In the genomic region with DNA sequence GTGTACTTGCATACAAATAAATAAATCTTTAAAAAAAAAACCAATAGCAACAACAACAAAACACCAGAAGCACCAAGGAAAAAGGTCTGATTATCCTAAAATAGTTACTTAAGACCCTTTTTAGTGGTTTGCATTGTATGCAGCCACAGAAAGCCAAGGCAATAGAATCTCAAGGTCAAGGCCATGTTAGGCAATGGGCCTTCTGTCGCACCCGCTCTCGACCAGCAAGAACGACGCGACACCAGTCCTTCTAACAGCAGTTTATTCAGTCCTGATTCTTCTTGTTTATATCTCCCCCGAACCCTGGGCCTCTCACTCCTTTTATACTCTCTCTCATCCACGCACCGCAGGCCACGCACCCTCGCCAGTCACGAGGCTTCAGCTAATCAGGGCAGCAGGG, we compare ENCODE assay signal across 5 mouse cellular contexts. TPM values are rescaled to one million over a fixed set of nuclear protein-coding genes. Genes with fewer than 3 reads are reported as not detected.
DNase-seq lines count a peak whose midpoint lies in the region; ATAC-seq lines count a peak whose summit lies in the region.
"Not testable (repeated sequence)": the region's sequence is repeated elsewhere in the genome, so short reads cannot be mapped to it uniquely, and the experiment has no call there.

No protein-coding gene starts in this region.

- not testable (repeated sequence) for H3K9me3 ChIP-seq in midbrain, embryonic 11.5 days (ENCODE audit: control insufficient read depth, low read length)

- H3K36me3 ChIP-seq in midbrain, embryonic 11.5 days (ENCODE audit: control insufficient read depth, insufficient read depth, low read length), result not testable (repeated sequence)

- H3K9ac ChIP-seq in midbrain, embryonic 11.5 days (ENCODE audit: low read length), result not testable (repeated sequence)

- peaks cover 19% of the 10 kb centered on the region for H3K4me1 ChIP-seq in midbrain, embryonic 11.5 days (ENCODE audit: control insufficient read depth, insufficient read depth, low read length)

- not testable (repeated sequence) for H3K4me2 ChIP-seq in midbrain, embryonic 11.5 days

- not testable (repeated sequence) for H3K27me3 ChIP-seq in midbrain, embryonic 11.5 days (ENCODE audit: control insufficient read depth, insufficient read depth, low read length)

- ATAC-seq in midbrain, embryonic 11.5 days (ENCODE audit: low FRiP score), result not testable (repeated sequence)

- H3K4me3 ChIP-seq in midbrain, embryonic 11.5 days (ENCODE audit: low read depth, low read length), result not testable (repeated sequence)

- WGBS in midbrain, embryonic 11.5 days, result 80% methylated on average over 12 of the region's 12 CpGs

- DNase-seq in R1 (ENCODE audit: low read depth, low spot score), result peak; percentile 19
- DNase-seq in adrenal gland, adult 2 months, result peak; percentile 73
- DNase-seq in adrenal gland, postnatal 10 days, result peak; percentile 42
- peak; percentile 21 for DNase-seq in adrenal gland, postnatal 25 days
- DNase-seq in midbrain, embryonic 11.5 days (ENCODE audit: low spot score, missing footprints), result peak; percentile 56

- not testable (repeated sequence) for H3K27ac ChIP-seq in midbrain, embryonic 11.5 days (ENCODE audit: low read depth, low read length)

RNA-seq across cellular contexts. Expression of gene Ahcyl2, which starts 48.6 kb away (rescaled TPM):
- 100 to 1,000 TPM in 1 of 2 experiments, 10 to 100 TPM in 1; 72.4 to 344 TPM for total RNA-seq in adrenal gland, adult 2 months (2021)
- polyA plus RNA-seq in adrenal gland, adult 2 months (2012; rRNA removed), result 48.4 and 104 TPM in 2 replicates
- 10 to 100 TPM; 72.1 to 79.0 TPM for total RNA-seq in adrenal gland, postnatal 10 days (2021)
- total RNA-seq in adrenal gland, postnatal 25 days (2021), result 137 and 156 TPM in 2 replicates
- polyA plus RNA-seq in midbrain, embryonic 11.5 days (2014; fragmentation: Nextera tagmentation; extraction: Ambion mirVana), result 11.3 and 11.8 TPM in 2 replicates

Comparison
In these comparisons a context has a peak if more than half of its experiments do, and no peak if none do; other contexts are left out.
1. DNase-seq: peak in every context shown above with its lines; median percentile 73 in adrenal gland, adult 2 months; 56 in midbrain, embryonic 11.5 days; 42 in adrenal gland, postnatal 10 days; 21 in adrenal gland, postnatal 25 days; 19 in R1.